Mouse (Mus musculus) heart, embryonic 11.5 days (tissue): Measurements from ENCODE around the gene Chchd5. TPM values are rescaled to one million over a fixed set of nuclear protein-coding genes. Genes with fewer than 3 reads are reported as not detected.

Source experiments
- ATAC-seq: fragments of 200-750 bp; cut with Nextera tagmentation; replicated peaks from 2 replicates; pipeline ENCODE4 v1.8.0; 2017; ENCODE audit warnings: moderate library complexity; ENCODE audit not compliant: insufficient number of reproducible peaks, low FRiP score, low TSS enrichment
- H3K27ac ChIP-seq: fragments of 300-500 bp; sonication (generic); 2 replicates; pipeline ENCODE4 v1.5.1; 2014; ENCODE audit warnings: mild to moderate bottlenecking, low read depth, low read length
- H3K27me3 ChIP-seq: fragments of 300-500 bp; sonication (generic); 2 replicates; pipeline ENCODE4 v1.6.1; 2014; ENCODE audit warnings: mild to moderate bottlenecking, low read length, mixed read lengths; ENCODE audit not compliant: control insufficient read depth, insufficient read depth
- H3K36me3 ChIP-seq: fragments of 300-500 bp; sonication (generic); 2 replicates; pipeline ENCODE4 v1.6.1; 2014; ENCODE audit warnings: mild to moderate bottlenecking, low read length, moderate library complexity, mixed read lengths; ENCODE audit not compliant: control insufficient read depth, insufficient read depth
- H3K4me1 ChIP-seq: fragments of 300-500 bp; sonication (generic); 2 replicates; pipeline ENCODE4 v1.6.1; 2014; ENCODE audit warnings: low read length; ENCODE audit not compliant: control insufficient read depth, insufficient read depth
- H3K4me2 ChIP-seq: fragments of 300-500 bp; sonication (generic); 2 replicates; pipeline ENCODE4 v1.6.1; 2014; ENCODE audit warnings: mild to moderate bottlenecking, moderate library complexity
- H3K4me3 ChIP-seq: fragments of 300-500 bp; sonication (generic); 2 replicates; pipeline ENCODE4 v1.5.1; 2014; ENCODE audit warnings: low read depth, low read length
- H3K9ac ChIP-seq: fragments of 300-500 bp; sonication (generic); 2 replicates; pipeline ENCODE4 v1.6.1; 2014; ENCODE audit warnings: mild to moderate bottlenecking, low read depth, low read length, moderate library complexity
- H3K9me3 ChIP-seq: fragments of 300-500 bp; sonication (generic); replicated peaks from 2 replicates; pipeline ENCODE4 v1.6.1; 2016; ENCODE audit warnings: low read length; ENCODE audit not compliant: control insufficient read depth
- WGBS: fragments of 180-500 bp; shearing (Covaris S2); extraction: QIAGEN DNeasy Blood & Tissue Kit; methylation state at CpG from one replicate; pipeline ENCODE4 v1.1.7; 2014; ENCODE audit not compliant: insufficient replicate concordance; 5-methylcytosine and 5-hydroxymethylcytosine counted together
- polyA plus RNA-seq: library from polyadenylated mRNA; unstranded; fragments of >200 nt; fragmentation: Nextera tagmentation; extraction: Ambion mirVana; gene quantifications from 2 replicates; pipeline ENCODE4 v1.2.1, GENCODE M21; 2014

Chchd5 gene
- polyA plus RNA-seq, 1 experiment from 2014 or later: 20.1 TPM

- Histone ChIP-seq H3K4me1 (no peaks in the 10 kb centered on the region), H3K27me3 (no peaks in the 10 kb centered on the region), H3K27ac (no peak overlapping the region), H3K9me3 (no peaks in the 10 kb centered on the region), H3K36me3 (no peaks in the 10 kb centered on the region), H3K4me3 (no peak overlapping the region), H3K4me2 (no peak overlapping the region), H3K9ac (no peak overlapping the region)
- 44% methylated on average over 10 of the region's 10 CpGs for WGBS
- ATAC-seq: no peak
Observed at GRCm38 (mm10) chr2:129166466-129167463, 37.3 kb downstream of the Chchd5 start.

- 41% methylated on average over 10 of the region's 10 CpGs for WGBS
- ATAC-seq: no peak
- Histone ChIP-seq H3K36me3 (no peaks in the 10 kb centered on the region), H3K4me3 (no peak overlapping the region), H3K9me3 (no peaks in the 10 kb centered on the region), H3K27ac (no peak overlapping the region), H3K9ac (no peak overlapping the region), H3K4me2 (peak overlapping the region; percentile 22; the same call in 1 of the 2 replicates), H3K4me1 (no peaks in the 10 kb centered on the region), H3K27me3 (no peaks in the 10 kb centered on the region)
Observed at GRCm38 (mm10) chr2:129173386-129173785, 43.9 kb downstream of the Chchd5 start.

GRCm38 (mm10) chr2:129174474-129174873 lies 45.0 kb downstream of the Chchd5 start:
- H3K9ac ChIP-seq: no peak overlapping the region
- 0 out of 2 replicates have a peak, but pooled peaks have one; percentile 18 for ATAC-seq
- H3K4me3 ChIP-seq: no peak overlapping the region
- no peak overlapping the region for H3K4me2 ChIP-seq
- H3K27ac ChIP-seq: no peak overlapping the region
- no peaks in the 10 kb centered on the region for H3K36me3 ChIP-seq
- H3K4me1 ChIP-seq: no peaks in the 10 kb centered on the region
- WGBS: 30% methylated on average over 7 of the region's 7 CpGs
- H3K27me3 ChIP-seq: no peaks in the 10 kb centered on the region
- H3K9me3 ChIP-seq: no peaks in the 10 kb centered on the region

GRCm38 (mm10) chr2:129175636-129176035 lies 46.1 kb downstream of the Chchd5 start:
- Histone ChIP-seq H3K9me3 (no peaks in the 10 kb centered on the region), H3K27ac (no peak overlapping the region), H3K27me3 (no peaks in the 10 kb centered on the region), H3K4me2 (no peak overlapping the region), H3K4me3 (no peak overlapping the region), H3K36me3 (no peaks in the 10 kb centered on the region), H3K4me1 (no peaks in the 10 kb centered on the region), H3K9ac (no peak overlapping the region)
- ATAC-seq: no peak
- 48% methylated on average over 2 of the region's 2 CpGs for WGBS

- H3K9ac ChIP-seq: no peak overlapping the region
- WGBS: 71% methylated on average over 12 of the region's 12 CpGs
- H3K9me3 ChIP-seq: no peaks in the 10 kb centered on the region
- no peak overlapping the region for H3K27ac ChIP-seq
- H3K36me3 ChIP-seq: no peaks in the 10 kb centered on the region
- no peak overlapping the region for H3K4me3 ChIP-seq
- H3K4me2 ChIP-seq: no peak overlapping the region
- no peaks in the 10 kb centered on the region for H3K4me1 ChIP-seq
- no peak for ATAC-seq
- H3K27me3 ChIP-seq: no peaks in the 10 kb centered on the region
Observed at GRCm38 (mm10) chr2:129176676-129177420, 47.3 kb downstream of the Chchd5 start.

- Histone ChIP-seq H3K9ac (no peak overlapping the region), H3K27ac (no peak overlapping the region), H3K27me3 (no peaks in the 10 kb centered on the region), H3K4me3 (no peak overlapping the region), H3K9me3 (no peaks in the 10 kb centered on the region), H3K36me3 (no peaks in the 10 kb centered on the region), H3K4me1 (no peaks in the 10 kb centered on the region), H3K4me2 (no peak overlapping the region)
- ATAC-seq: no peak
- whole genome bisulfite sequencing: 63% methylated on average over 3 of the region's 3 CpGs
Observed at GRCm38 (mm10) chr2:129177661-129178060, 48.2 kb downstream of the Chchd5 start.

- no peak overlapping the region for H3K9ac ChIP-seq
- ATAC-seq: no peak
- no peaks in the 10 kb centered on the region for H3K36me3 ChIP-seq
- H3K27me3 ChIP-seq: no peaks in the 10 kb centered on the region
- H3K4me1 ChIP-seq: no peaks in the 10 kb centered on the region
- no peak overlapping the region for H3K4me2 ChIP-seq
- H3K9me3 ChIP-seq: no peaks in the 10 kb centered on the region
- WGBS: 40% methylated on average over 10 of the region's 10 CpGs
- H3K4me3 ChIP-seq: no peak overlapping the region
- no peak overlapping the region for H3K27ac ChIP-seq
Observed at GRCm38 (mm10) chr2:129178182-129178908, 48.8 kb downstream of the Chchd5 start.
